Mouse (Mus musculus): ENCODE measurements around the gene Tmie. TPM values are rescaled to one million over a fixed set of nuclear protein-coding genes. Genes with fewer than 3 reads are reported as not detected.

Tmie gene
- polyA plus RNA-seq (2014; fragmentation: Illumina TruSeq; extraction: RNeasy Lipid Tissue Mini Kit (QIAGEN cat#74804); ENCODE audit: insufficient read depth, low read depth, low replicate concordance), result 1.9 TPM

GRCm38 (mm10) chr9:110879998-110880561, at the start of gene Tmie:
Tmie (minus strand) TSS chr9:110880113.

GRCm38 (mm10) chr9:110916786-110917185, 36.9 kb upstream of the Tmie start, which contains the start of gene Fam240a:
Fam240a (minus strand) TSS chr9:110916861.

GRCm38 (mm10) chr9:110879191-110879920, 557 bp downstream of the Tmie start, which contains the start of gene Als2cl:
Als2cl (plus strand) TSS chr9:110879870.

DNA sequence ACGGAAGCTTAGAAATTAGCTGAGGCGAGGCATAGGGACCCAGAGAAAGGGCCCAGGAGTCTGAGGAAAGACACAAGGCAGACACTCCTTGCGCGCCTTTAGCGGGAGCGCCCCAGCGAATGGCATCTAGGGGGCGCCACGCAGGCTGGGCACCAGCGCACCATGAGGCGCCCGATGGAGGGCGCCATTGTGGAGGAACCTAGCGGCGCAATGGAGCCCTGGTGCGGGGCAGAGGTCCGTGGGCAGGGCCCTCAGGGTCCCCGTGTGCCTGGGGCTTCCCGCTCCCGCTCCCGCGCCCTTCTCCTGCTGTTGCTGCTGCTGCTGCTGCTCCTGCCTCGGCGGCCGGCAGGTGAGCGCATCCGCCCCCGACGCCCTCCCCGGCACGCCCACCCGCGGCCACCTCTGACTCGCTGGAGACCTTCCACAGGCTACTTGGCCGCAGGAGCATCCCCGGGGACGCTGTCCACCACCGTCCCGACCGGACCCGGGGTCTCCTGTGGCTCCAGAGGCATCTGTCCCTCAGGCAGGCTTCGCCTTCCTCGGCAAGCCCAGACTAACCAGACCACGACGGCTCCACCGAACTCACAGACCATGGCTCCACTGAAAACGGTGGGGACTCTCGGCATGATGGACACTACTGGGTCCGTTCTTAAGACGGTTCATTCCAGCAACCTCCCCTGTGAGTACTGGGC, 22.0 kb downstream of the Tmie start, which contains the start of gene Prss50:
Gene Prss50, plus strand, starts transcription at position 187 of the 692 bp plus-strand sequence.

DNA sequence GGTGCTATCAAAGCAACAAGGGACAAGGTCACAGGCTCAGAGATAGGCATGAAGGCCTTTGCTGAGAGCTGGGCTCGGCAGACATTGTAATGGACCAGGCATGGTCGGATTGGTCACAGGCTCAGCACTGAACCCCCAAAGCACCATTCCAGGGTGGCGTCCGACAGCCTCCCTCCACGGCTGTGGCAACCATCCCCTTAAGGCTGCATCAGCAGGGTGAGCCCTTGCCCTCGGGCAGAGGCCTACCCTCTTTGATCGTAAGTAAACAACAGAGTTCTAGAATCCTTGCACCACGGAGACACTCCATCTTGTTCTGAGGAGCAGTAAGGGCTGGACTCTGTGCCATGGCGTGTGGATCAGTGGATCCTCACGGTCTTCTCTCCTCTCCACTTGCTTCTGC, 35.7 kb downstream of the Tmie start, which contains the start of gene Prss46:
Gene Prss46, plus strand, starts transcription at position 301 of the 400 bp plus-strand sequence.

GRCm38 (mm10) chr9:110834411-110834810, 45.5 kb downstream of the Tmie start, which contains the start of gene Prss45:
Prss45 (plus strand) TSS chr9:110834588.

DNA sequence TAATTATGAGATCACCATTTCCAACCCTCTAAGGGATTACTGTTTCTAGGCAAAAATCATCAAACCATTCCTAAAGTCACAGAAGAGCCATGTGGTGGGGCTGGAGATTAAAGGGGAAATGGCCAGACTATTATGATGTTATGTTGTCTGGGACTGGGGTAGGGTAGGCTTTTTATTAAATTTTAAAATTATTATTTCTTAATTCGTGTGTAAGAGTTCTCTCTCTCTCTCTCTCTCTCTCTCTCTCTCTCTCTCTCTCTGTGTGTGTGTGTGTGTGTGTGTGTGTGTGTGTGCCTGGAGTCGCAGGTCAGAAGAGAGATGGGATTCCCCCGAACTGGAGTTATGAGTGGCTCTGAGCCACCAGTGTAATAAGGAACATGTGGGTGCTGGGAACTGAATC, 53.5 kb downstream of the Tmie start, which contains the start of gene Prss43:
Gene Prss43, plus strand, starts transcription at position 301 of the 400 bp plus-strand sequence.

Other genes with a start within 250 kb of the Tmie start
- gene Nbeal2, start 226.0 kb downstream of the Tmie start, polyA plus RNA-seq (2014; fragmentation: Illumina TruSeq; extraction: RNeasy Lipid Tissue Mini Kit (QIAGEN cat#74804); ENCODE audit: insufficient read depth, low read depth, low replicate concordance), result 10.7 TPM
- gene Ccdc12, start 223.6 kb downstream of the Tmie start, polyA plus RNA-seq (2014; fragmentation: Illumina TruSeq; extraction: RNeasy Lipid Tissue Mini Kit (QIAGEN cat#74804); ENCODE audit: insufficient read depth, low read depth, low replicate concordance), result 141 TPM
- gene Myl3, start 138.3 kb downstream of the Tmie start, polyA plus RNA-seq (2014; fragmentation: Illumina TruSeq; extraction: RNeasy Lipid Tissue Mini Kit (QIAGEN cat#74804); ENCODE audit: insufficient read depth, low read depth, low replicate concordance), result 12.4 TPM
- 3.5 TPM for gene Pth1r, start 133.0 kb downstream of the Tmie start, polyA plus RNA-seq (2014; fragmentation: Illumina TruSeq; extraction: RNeasy Lipid Tissue Mini Kit (QIAGEN cat#74804); ENCODE audit: insufficient read depth, low read depth, low replicate concordance)
- gene Prss42, start 81.9 kb downstream of the Tmie start, polyA plus RNA-seq (2014; fragmentation: Illumina TruSeq; extraction: RNeasy Lipid Tissue Mini Kit (QIAGEN cat#74804); ENCODE audit: insufficient read depth, low read depth, low replicate concordance), result not detected
- gene Prss44, start 66.1 kb downstream of the Tmie start, polyA plus RNA-seq (2014; fragmentation: Illumina TruSeq; extraction: RNeasy Lipid Tissue Mini Kit (QIAGEN cat#74804); ENCODE audit: insufficient read depth, low read depth, low replicate concordance), result not detected
- gene Prss43, start 53.4 kb downstream of the Tmie start, polyA plus RNA-seq (2014; fragmentation: Illumina TruSeq; extraction: RNeasy Lipid Tissue Mini Kit (QIAGEN cat#74804); ENCODE audit: insufficient read depth, low read depth, low replicate concordance), result not detected
- gene Prss45, start 45.5 kb downstream of the Tmie start, polyA plus RNA-seq (2014; fragmentation: Illumina TruSeq; extraction: RNeasy Lipid Tissue Mini Kit (QIAGEN cat#74804); ENCODE audit: insufficient read depth, low read depth, low replicate concordance), result not detected
- gene Prss46, start 35.6 kb downstream of the Tmie start, polyA plus RNA-seq (2014; fragmentation: Illumina TruSeq; extraction: RNeasy Lipid Tissue Mini Kit (QIAGEN cat#74804); ENCODE audit: insufficient read depth, low read depth, low replicate concordance), result not detected
- not detected for gene Prss50, start 22.1 kb downstream of the Tmie start, polyA plus RNA-seq (2014; fragmentation: Illumina TruSeq; extraction: RNeasy Lipid Tissue Mini Kit (QIAGEN cat#74804); ENCODE audit: insufficient read depth, low read depth, low replicate concordance)
- 20.3 TPM for gene Als2cl, start 243 bp downstream of the Tmie start, polyA plus RNA-seq (2014; fragmentation: Illumina TruSeq; extraction: RNeasy Lipid Tissue Mini Kit (QIAGEN cat#74804); ENCODE audit: insufficient read depth, low read depth, low replicate concordance)
- not detected for gene Fam240a, start 36.7 kb upstream of the Tmie start, polyA plus RNA-seq (2014; fragmentation: Illumina TruSeq; extraction: RNeasy Lipid Tissue Mini Kit (QIAGEN cat#74804); ENCODE audit: insufficient read depth, low read depth, low replicate concordance)
- gene Tdgf1, start 66.0 kb upstream of the Tmie start, polyA plus RNA-seq (2014; fragmentation: Illumina TruSeq; extraction: RNeasy Lipid Tissue Mini Kit (QIAGEN cat#74804); ENCODE audit: insufficient read depth, low read depth, low replicate concordance), result 1.9 TPM
- gene Lrrc2, start 71.4 kb upstream of the Tmie start, polyA plus RNA-seq (2014; fragmentation: Illumina TruSeq; extraction: RNeasy Lipid Tissue Mini Kit (QIAGEN cat#74804); ENCODE audit: insufficient read depth, low read depth, low replicate concordance), result 0.90 TPM
- 8.7 TPM for gene Rtp3, start 110.5 kb upstream of the Tmie start, polyA plus RNA-seq (2014; fragmentation: Illumina TruSeq; extraction: RNeasy Lipid Tissue Mini Kit (QIAGEN cat#74804); ENCODE audit: insufficient read depth, low read depth, low replicate concordance)
- 31.4 TPM for gene Ltf, start 139.2 kb upstream of the Tmie start, polyA plus RNA-seq (2014; fragmentation: Illumina TruSeq; extraction: RNeasy Lipid Tissue Mini Kit (QIAGEN cat#74804); ENCODE audit: insufficient read depth, low read depth, low replicate concordance)
- gene Ccrl2, start 177.4 kb upstream of the Tmie start, polyA plus RNA-seq (2014; fragmentation: Illumina TruSeq; extraction: RNeasy Lipid Tissue Mini Kit (QIAGEN cat#74804); ENCODE audit: insufficient read depth, low read depth, low replicate concordance), result 27.7 TPM
- gene Lrrfip2, start 237.5 kb upstream of the Tmie start, polyA plus RNA-seq (2014; fragmentation: Illumina TruSeq; extraction: RNeasy Lipid Tissue Mini Kit (QIAGEN cat#74804); ENCODE audit: insufficient read depth, low read depth, low replicate concordance), result 40.4 TPM

Measured in lung, adult 10 weeks (tissue).